Mouse (Mus musculus) erythroblast, embryonic 14.5 days (primary cell): Measurements from ENCODE around the gene Eln.

ENCODE experiments used
- GATA1 ChIP-seq: IDR thresholded peaks from 2 replicates; pipeline ENCODE4 v1.6.1; 2012; ENCODE audit warnings: low read length, inconsistent platforms, mixed read lengths
- TAL1 ChIP-seq: IDR thresholded peaks from 3 replicates; pipeline ENCODE4 v1.6.1; 2012; ENCODE audit warnings: low read length, inconsistent platforms, mixed read lengths

- TF ChIP-seq GATA1, result no peak
- TF ChIP-seq TAL1, result no peak
Observed at GRCm38 (mm10) chr5:134684398-134684797, 62.7 kb downstream of the Eln start.
